Comparison of ENCODE assay signal across 26 mouse cellular contexts in the genomic region with DNA sequence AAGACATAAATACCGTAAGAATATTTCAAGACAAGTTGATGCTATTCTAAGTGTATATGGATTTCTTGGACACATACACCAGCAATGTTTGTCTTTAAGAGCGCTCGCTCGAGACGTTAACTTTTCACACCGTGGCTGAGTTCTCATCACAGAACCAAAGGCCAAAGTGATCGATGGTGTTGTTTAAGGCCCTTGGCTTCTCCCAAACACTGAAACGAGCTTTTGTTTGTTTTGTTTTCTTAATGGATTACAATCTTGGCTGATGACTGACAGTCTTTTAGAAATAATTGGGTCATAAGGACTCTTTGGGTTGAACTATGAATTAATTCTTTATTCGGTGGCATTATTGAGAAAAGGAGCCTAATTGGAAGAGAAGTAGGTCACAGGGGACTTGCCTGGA.
"Had no signal": no experiment of that assay in that cellular context is flagged by ENCODE, and none has a peak within 500 bp of the region (broad histone marks: within the 10 kb centered on the region; RNA-seq: fewer than 3 reads in every experiment).

No protein-coding gene starts in this region.

- H3K9me3 ChIP-seq: heart, embryonic 13.5 days; heart, embryonic 15.5 days; hindbrain, embryonic 13.5 days; intestine, embryonic 15.5 days; kidney, embryonic 15.5 days; limb, embryonic 13.5 days; limb, embryonic 15.5 days had no signal

- H3K27ac ChIP-seq: heart, adult 2 months; heart, embryonic 13.5 days; heart, embryonic 15.5 days; hindbrain, embryonic 13.5 days; intestine, embryonic 15.5 days; kidney, embryonic 15.5 days; kidney, postnatal 0 days; limb, embryonic 13.5 days; limb, embryonic 15.5 days had no signal

- H3K4me1 ChIP-seq: heart, embryonic 13.5 days; hindbrain, embryonic 13.5 days; intestine, embryonic 15.5 days had no signal

- H3K9ac ChIP-seq: heart, embryonic 13.5 days; heart, embryonic 15.5 days; hindbrain, embryonic 13.5 days; intestine, embryonic 15.5 days; kidney, embryonic 15.5 days; limb, embryonic 13.5 days; limb, embryonic 15.5 days had no signal

- H3K4me2 ChIP-seq: heart, embryonic 11.5 days; heart, embryonic 13.5 days; heart, embryonic 15.5 days; hindbrain, embryonic 13.5 days; intestine, embryonic 15.5 days; kidney, embryonic 15.5 days; limb, embryonic 13.5 days; limb, embryonic 15.5 days; liver, embryonic 11.5 days had no signal

- ATAC-seq: hindbrain, embryonic 16.5 days; inflammation-experienced regulatory T-cells, adult 6 months; intestine, embryonic 15.5 days; intestine, postnatal 0 days had no signal

- DNase-seq: gastrocnemius, postnatal 14 days; gastrocnemius, postnatal 36 days; heart, adult 11 months; heart, adult 2 months; heart, postnatal 14 days; heart, postnatal 36 days; kidney, adult 18-20 months; kidney, adult 8-10 months; kidney, postnatal 14 days; kidney, postnatal 36 days; layer of hippocampus, adult 9-11 months; layer of hippocampus, postnatal 36 days; left cerebral cortex, postnatal 4 days had no signal

- H3K36me3 ChIP-seq: heart, embryonic 13.5 days; heart, embryonic 15.5 days; hindbrain, embryonic 13.5 days; intestine, embryonic 15.5 days; kidney, embryonic 15.5 days; limb, embryonic 13.5 days; limb, embryonic 15.5 days had no signal

- H3K27me3 ChIP-seq: heart, embryonic 13.5 days; heart, embryonic 15.5 days; hindbrain, embryonic 13.5 days; intestine, embryonic 15.5 days; kidney, embryonic 15.5 days; limb, embryonic 13.5 days; limb, embryonic 15.5 days had no signal

- H3K4me3 ChIP-seq: heart, adult 2 months; heart, embryonic 13.5 days; heart, embryonic 15.5 days; hindbrain, embryonic 13.5 days; intestine, embryonic 15.5 days; kidney, embryonic 15.5 days; limb, embryonic 13.5 days; limb, embryonic 15.5 days had no signal
